Comparison of ENCODE assay signal across 8 mouse cellular contexts in the genomic region with DNA sequence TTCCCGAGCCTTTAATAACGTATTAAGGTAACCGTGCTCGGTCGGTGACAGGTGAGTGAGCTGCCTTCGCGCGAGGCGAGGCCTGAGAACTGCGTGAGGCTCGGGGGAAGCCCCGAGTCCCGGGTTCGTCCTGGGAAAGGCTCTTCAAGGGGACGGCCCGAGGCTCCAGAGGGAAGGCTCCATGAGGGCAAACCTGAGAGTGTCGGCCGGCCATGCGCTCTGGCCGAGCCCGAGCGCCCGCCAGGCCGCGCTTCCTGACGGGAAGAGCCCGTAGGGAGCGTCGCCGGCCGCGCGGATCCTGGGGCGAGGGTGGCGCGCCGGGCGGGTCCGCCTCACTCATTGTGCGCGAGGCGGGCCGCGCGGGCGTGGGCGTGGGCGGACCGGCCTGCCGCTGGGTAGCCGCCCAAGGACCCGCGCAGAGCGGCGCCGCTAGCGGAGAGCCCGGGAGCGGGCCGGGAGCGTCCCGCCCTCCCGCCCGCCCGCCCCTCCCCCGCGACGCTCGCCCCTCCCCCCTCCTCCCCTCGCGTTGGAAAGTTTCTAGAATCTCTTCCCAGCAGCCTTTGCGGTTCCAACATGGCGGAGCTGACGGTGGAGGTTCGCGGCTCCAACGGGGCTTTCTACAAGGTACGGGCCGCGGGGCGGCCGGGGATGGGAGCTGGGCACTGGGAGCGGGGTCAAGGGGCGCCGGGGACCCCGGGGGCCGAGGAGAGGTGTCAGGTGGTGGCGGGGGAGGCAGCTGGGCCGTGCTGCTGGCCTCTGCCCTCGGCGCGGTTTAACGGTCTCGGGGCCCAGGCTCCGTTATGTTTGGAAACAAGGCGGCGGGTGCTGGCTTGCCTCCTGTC. TPM values are rescaled to one million over a fixed set of nuclear protein-coding genes. Genes with fewer than 3 reads are reported as not detected.
A peak's percentile ranks its signal among the peaks of the same experiment; 100 is the strongest.
DNase-seq lines count a peak whose midpoint lies in the region; ATAC-seq lines count a peak whose summit lies in the region.

Gene Fxr1 (plus strand): TSS at position 404 of the 842 bp plus-strand sequence.

- peak within 1 kb of the TSS; percentile 96 for H3K4me3 ChIP-seq in forebrain, embryonic 11.5 days (ENCODE audit: low read depth, low read length)
- peak within 1 kb of the TSS; percentile 93 for H3K4me3 ChIP-seq in heart, embryonic 15.5 days
- peak within 1 kb of the TSS; percentile 99 for H3K4me3 ChIP-seq in liver, embryonic 12.5 days

- 1% methylated on average over 84 of the region's 97 CpGs for WGBS in forebrain, embryonic 11.5 days
- under 1% methylated on average over 83 of the region's 97 CpGs for WGBS in heart, embryonic 15.5 days
- under 1% methylated on average over 80 of the region's 97 CpGs for WGBS in liver, embryonic 12.5 days (ENCODE audit: insufficient replicate concordance)

- H3K36me3 ChIP-seq in forebrain, embryonic 11.5 days (ENCODE audit: control insufficient read depth, insufficient read depth, low read length), result no peaks in the 10 kb centered on the region
- no peaks in the 10 kb centered on the region for H3K36me3 ChIP-seq in heart, embryonic 15.5 days
- no peaks in the 10 kb centered on the region; the same call in 1 of the 2 replicates for H3K36me3 ChIP-seq in liver, embryonic 12.5 days
- no peaks in the 10 kb centered on the region; the same call in 1 of the 2 replicates for H3K36me3 ChIP-seq in splenic B cell, adult 2 months (ENCODE audit: control insufficient read depth, insufficient read depth, low read length, poor library complexity, severe bottlenecking)

- peak; percentile 64 to 73 for DNase-seq in CD8-positive naive resting alpha-beta T cell, adult 2 months (ENCODE audit: low read depth in 2 of 2, low spot score in 2 of 2)
- DNase-seq in c-Kit-positive CD71-positive TER-119-negative erythroid progenitor cells, embryonic 14.5 days (ENCODE audit: low read depth), result peak; percentile 72
- DNase-seq in forebrain, embryonic 11.5 days (ENCODE audit: low spot score), result peak; percentile 91
- DNase-seq in kidney, postnatal 14 days, result peak; percentile 94
- DNase-seq in naive thymus-derived CD4-positive, alpha-beta T cell, adult 2 months (ENCODE audit: low read depth), result peak; percentile 87
- DNase-seq in splenic B cell, adult 2 months (ENCODE audit: low read depth, low spot score), result peak; percentile 87

- H3K27ac ChIP-seq in forebrain, embryonic 11.5 days (ENCODE audit: low read depth, low read length), result peak within 1 kb of the TSS; percentile 86
- H3K27ac ChIP-seq in heart, embryonic 15.5 days, result peak within 1 kb of the TSS; percentile 95
- peak within 1 kb of the TSS; percentile 94 for H3K27ac ChIP-seq in liver, embryonic 12.5 days

- H3K9me3 ChIP-seq in forebrain, embryonic 11.5 days (ENCODE audit: control insufficient read depth, low read length), result no peaks in the 10 kb centered on the region
- H3K9me3 ChIP-seq in heart, embryonic 15.5 days (replicated peaks), result no peaks in the 10 kb centered on the region
- no peaks in the 10 kb centered on the region for H3K9me3 ChIP-seq in liver, embryonic 12.5 days (replicated peaks)

- ATAC-seq in forebrain, embryonic 11.5 days (replicated peaks; ENCODE audit: low FRiP score), result peak; percentile 96
- peak; percentile 98 for ATAC-seq in heart, embryonic 15.5 days (replicated peaks; ENCODE audit: insufficient number of reproducible peaks, insufficient read depth, low FRiP score, low read depth)
- peak; percentile 98 for ATAC-seq in liver, embryonic 12.5 days

- peaks cover 4% of the 10 kb centered on the region; the same call in 1 of the 2 replicates for H3K4me1 ChIP-seq in forebrain, embryonic 11.5 days (replicated peaks; ENCODE audit: control insufficient read depth, insufficient read depth, low read length)
- H3K4me1 ChIP-seq in heart, embryonic 15.5 days (replicated peaks), result peaks cover 36% of the 10 kb centered on the region
- peaks cover 39% of the 10 kb centered on the region for H3K4me1 ChIP-seq in liver, embryonic 12.5 days

- H3K9ac ChIP-seq in forebrain, embryonic 11.5 days (ENCODE audit: low read length), result peak within 1 kb of the TSS; percentile 98
- H3K9ac ChIP-seq in heart, embryonic 15.5 days, result peak within 1 kb of the TSS; percentile 99
- peak within 1 kb of the TSS; percentile 100 for H3K9ac ChIP-seq in liver, embryonic 12.5 days

- peak within 1 kb of the TSS; percentile 60 for H3K4me2 ChIP-seq in forebrain, embryonic 11.5 days (ENCODE audit: low read depth, low read length, severe bottlenecking)
- peak within 1 kb of the TSS; percentile 87 for H3K4me2 ChIP-seq in heart, embryonic 15.5 days
- H3K4me2 ChIP-seq in liver, embryonic 12.5 days, result peak within 1 kb of the TSS; percentile 95

- no peaks in the 10 kb centered on the region; the same call in 1 of the 2 replicates for H3K27me3 ChIP-seq in forebrain, embryonic 11.5 days (ENCODE audit: control insufficient read depth, insufficient read depth, low read length)
- no peaks in the 10 kb centered on the region for H3K27me3 ChIP-seq in heart, embryonic 15.5 days
- H3K27me3 ChIP-seq in liver, embryonic 12.5 days (replicated peaks), result no peaks in the 10 kb centered on the region
- H3K27me3 ChIP-seq in splenic B cell, adult 2 months (ENCODE audit: control insufficient read depth, insufficient read depth, low read length, poor library complexity, severe bottlenecking), result no peaks in the 10 kb centered on the region

RNA-seq across cellular contexts. Expression of gene Fxr1, which starts in this region (rescaled TPM):
- polyA plus RNA-seq in forebrain, embryonic 11.5 days (2014; fragmentation: Nextera tagmentation; extraction: Ambion mirVana), result 69.3 and 73.5 TPM in 2 replicates
- 64.5 and 67.8 TPM in 2 replicates for polyA plus RNA-seq in heart, embryonic 15.5 days (2015; fragmentation: Nextera tagmentation; extraction: Ambion mirVana)
- polyA plus RNA-seq in liver, embryonic 12.5 days (2016; fragmentation: Nextera tagmentation; extraction: Ambion mirVana), result 36.3 and 38.9 TPM in 2 replicates

Comparison
In these comparisons a context has a peak if more than half of its experiments do, and no peak if none do; other contexts are left out.
1. Peak in every context shown above with its lines: DNase-seq, ATAC-seq, H3K4me3 ChIP-seq and H3K27ac ChIP-seq.